Mouse (Mus musculus) retina, postnatal 1 day (tissue): ENCODE data around the gene Lrrc38.
A peak's percentile ranks its signal among the peaks of the same experiment; 100 is the strongest.

ENCODE experiments used
- DNase-seq: peaks from one replicate; pipeline ENCODE4 v3.0.0-alpha.2; 2012

Lrrc38 gene

GRCm38 (mm10) chr4:143352301-143352700 lies 2.7 kb downstream of the Lrrc38 start:
- no peak for DNase-seq

- peak; percentile 72 for DNase-seq
Measured at GRCm38 (mm10) chr4:143361520-143361919, 12.0 kb downstream of the Lrrc38 start.

GRCm38 (mm10) chr4:143366415-143367041 lies 17.0 kb downstream of the Lrrc38 start:
- DNase-seq: peak; percentile 49

- DNase-seq: no peak
Measured at GRCm38 (mm10) chr4:143379480-143379879, 29.9 kb downstream of the Lrrc38 start.

- peak; percentile 47 for DNase-seq
Measured at GRCm38 (mm10) chr4:143379931-143380715, 30.6 kb downstream of the Lrrc38 start.

GRCm38 (mm10) chr4:143380716-143381004 lies 31.1 kb downstream of the Lrrc38 start:
- DNase-seq: peak; percentile 47

GRCm38 (mm10) chr4:143382163-143382562 lies 32.6 kb downstream of the Lrrc38 start:
- DNase-seq: no peak

GRCm38 (mm10) chr4:143383646-143384045 lies 34.1 kb downstream of the Lrrc38 start:
- DNase-seq: peak; percentile 21

GRCm38 (mm10) chr4:143388955-143389702 lies 39.6 kb downstream of the Lrrc38 start:
- peak; percentile 83 for DNase-seq

- no peak for DNase-seq
Measured at GRCm38 (mm10) chr4:143394181-143394580, 44.6 kb downstream of the Lrrc38 start, which contains the start of gene Pramel1. Gene Pramel1, plus strand, starts transcription at chr4:143394428.

GRCm38 (mm10) chr4:143411566-143412218 lies 62.1 kb downstream of the Lrrc38 start:
- no peak for DNase-seq

- DNase-seq: peak; percentile 97
Measured at GRCm38 (mm10) chr4:143412219-143413092, 62.9 kb downstream of the Lrrc38 start, which contains the start of gene Pramef8. Gene Pramef8, plus strand, starts transcription at chr4:143412426.

- DNase-seq: no peak
Measured at GRCm38 (mm10) chr4:143413621-143414020, 64.1 kb downstream of the Lrrc38 start.

GRCm38 (mm10) chr4:143414121-143414520 lies 64.6 kb downstream of the Lrrc38 start:
- no peak for DNase-seq
